Mouse (Mus musculus): ENCODE measurements around the gene Qrfpr. TPM values are rescaled to one million over a fixed set of nuclear protein-coding genes. Genes with fewer than 3 reads are reported as not detected.

Gene Qrfpr
- polyA plus RNA-seq, 1 experiment from 2014 or later: not detected

- no peak for ATAC-seq (ENCODE audit: low FRiP score)
- H3K27me3 ChIP-seq (ENCODE audit: control insufficient read depth, insufficient read depth, low read length): no peaks in the 10 kb centered on the region
- H3K9ac ChIP-seq (ENCODE audit: low read length): no peak overlapping the region
- H3K9me3 ChIP-seq (ENCODE audit: control insufficient read depth, low read length): no peaks in the 10 kb centered on the region
- no peaks in the 10 kb centered on the region for H3K4me1 ChIP-seq (ENCODE audit: control insufficient read depth, insufficient read depth, low read length)
- H3K4me2 ChIP-seq: no peak overlapping the region
- H3K4me3 ChIP-seq (ENCODE audit: low read depth, low read length): no peak overlapping the region
- no peak for DNase-seq (ENCODE audit: low spot score, missing footprints)
- 83% methylated on average over 1 of the region's 1 CpGs for WGBS
- H3K36me3 ChIP-seq (ENCODE audit: control insufficient read depth, insufficient read depth, low read length): no peaks in the 10 kb centered on the region; the same call in 1 of the 2 replicates
- H3K27ac ChIP-seq (ENCODE audit: low read depth, low read length): no peak overlapping the region
Observed at GRCm38 (mm10) chr3:36171348-36171747, 50.8 kb downstream of the Qrfpr start.

DNA sequence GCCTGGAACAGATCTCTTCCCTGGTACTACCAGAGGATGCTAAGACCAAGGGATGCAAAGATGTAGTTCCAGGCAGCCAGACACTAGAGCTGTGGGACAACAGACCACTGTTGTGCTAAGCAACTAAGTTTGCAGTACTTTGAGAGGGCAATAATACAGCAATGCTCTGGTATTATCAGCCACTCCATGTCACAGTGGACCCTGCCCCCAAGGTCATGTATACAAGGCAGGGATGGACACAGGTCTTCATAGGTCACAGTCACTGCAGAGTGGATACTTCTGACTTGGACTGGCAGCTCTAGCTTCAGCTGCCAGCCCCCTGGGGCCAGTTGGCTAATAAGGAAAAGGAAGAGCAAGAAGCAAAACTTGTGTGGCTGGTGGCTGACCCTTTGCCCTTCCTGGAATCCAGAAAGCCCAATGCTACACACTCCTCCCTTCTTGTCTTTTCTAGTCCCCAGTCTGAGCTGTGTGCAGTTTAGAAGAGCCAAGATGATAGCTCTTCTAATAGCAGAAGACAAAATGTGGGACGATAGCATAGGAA lies 51.4 kb downstream of the Qrfpr start:
- H3K36me3 ChIP-seq (ENCODE audit: control insufficient read depth, insufficient read depth, low read length): peaks cover 3% of the 10 kb centered on the region
- H3K27ac ChIP-seq (ENCODE audit: low read depth, low read length): no peak overlapping the region
- no peaks in the 10 kb centered on the region for H3K4me1 ChIP-seq (ENCODE audit: control insufficient read depth, insufficient read depth, low read length)
- no peak for ATAC-seq (ENCODE audit: low FRiP score)
- no peaks in the 10 kb centered on the region for H3K27me3 ChIP-seq (ENCODE audit: control insufficient read depth, insufficient read depth, low read length)
- H3K9me3 ChIP-seq (ENCODE audit: control insufficient read depth, low read length): no peaks in the 10 kb centered on the region
- DNase-seq (ENCODE audit: low spot score, missing footprints): no peak
- no peak overlapping the region for H3K4me2 ChIP-seq
- H3K9ac ChIP-seq (ENCODE audit: low read length): no peak overlapping the region
- H3K4me3 ChIP-seq (ENCODE audit: low read depth, low read length): no peak overlapping the region
- 81% methylated on average over 1 of the region's 1 CpGs for WGBS

DNA sequence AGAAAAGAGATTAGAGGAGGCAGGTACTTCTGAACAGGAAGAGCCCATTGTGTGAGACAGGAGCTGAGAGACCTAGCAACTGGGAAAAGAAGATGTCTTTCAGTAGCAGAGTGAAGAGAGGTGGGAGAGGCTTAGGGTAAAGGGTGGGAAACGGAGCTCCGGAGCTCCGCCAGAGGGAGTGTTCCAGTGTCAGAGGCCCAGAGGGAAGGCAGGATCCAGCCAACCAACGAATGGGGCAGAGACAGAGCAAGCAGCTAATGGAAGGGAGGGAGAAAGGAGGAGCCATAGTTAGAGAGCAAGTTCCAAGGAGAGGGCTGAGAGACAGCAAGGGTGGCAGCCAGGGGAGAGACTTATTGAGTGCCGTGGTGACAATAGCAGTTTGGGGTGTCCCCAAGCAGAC lies 66.8 kb downstream of the Qrfpr start:
- Histone ChIP-seq H3K9me3 (ENCODE audit: control insufficient read depth, low read length) (no peaks in the 10 kb centered on the region; the same call in 1 of the 2 replicates), H3K9ac (ENCODE audit: low read length) (no peak overlapping the region), H3K36me3 (ENCODE audit: control insufficient read depth, insufficient read depth, low read length) (peaks cover 4% of the 10 kb centered on the region; the same call in 1 of the 2 replicates), H3K4me3 (ENCODE audit: low read depth, low read length) (no peak overlapping the region), H3K4me1 (ENCODE audit: control insufficient read depth, insufficient read depth, low read length) (peaks cover 10% of the 10 kb centered on the region), H3K27me3 (ENCODE audit: control insufficient read depth, insufficient read depth, low read length) (no peaks in the 10 kb centered on the region), H3K27ac (ENCODE audit: low read depth, low read length) (no peak overlapping the region), H3K4me2 (no peak overlapping the region)
- no peak for ATAC-seq (ENCODE audit: low FRiP score)
- DNase-seq (ENCODE audit: low spot score, missing footprints): no peak
- WGBS: 25% methylated on average over 5 of the region's 5 CpGs

GRCm38 (mm10) chr3:36150934-36151686 lies 71.0 kb downstream of the Qrfpr start, which contains the start of gene D3Ertd254e:
TSS of gene D3Ertd254e (plus strand) at chr3:36151017.
- no peaks in the 10 kb centered on the region for H3K9me3 ChIP-seq (ENCODE audit: control insufficient read depth, low read length)
- peak within 1 kb of the TSS; percentile 85 for H3K27ac ChIP-seq (ENCODE audit: low read depth, low read length)
- WGBS: under 1% methylated on average over 52 of the region's 54 CpGs
- ATAC-seq (ENCODE audit: low FRiP score) (peak; percentile 100), DNase-seq (ENCODE audit: low spot score, missing footprints) (peak; percentile 98)
- no peaks in the 10 kb centered on the region for H3K36me3 ChIP-seq (ENCODE audit: control insufficient read depth, insufficient read depth, low read length)
- peak within 1 kb of the TSS; percentile 72 for H3K4me2 ChIP-seq
- H3K4me1 ChIP-seq (ENCODE audit: control insufficient read depth, insufficient read depth, low read length): peaks cover 10% of the 10 kb centered on the region
- peak within 1 kb of the TSS; percentile 92 for H3K4me3 ChIP-seq (ENCODE audit: low read depth, low read length)
- peak within 1 kb of the TSS; percentile 95 for H3K9ac ChIP-seq (ENCODE audit: low read length)
- no peaks in the 10 kb centered on the region for H3K27me3 ChIP-seq (ENCODE audit: control insufficient read depth, insufficient read depth, low read length)

DNA sequence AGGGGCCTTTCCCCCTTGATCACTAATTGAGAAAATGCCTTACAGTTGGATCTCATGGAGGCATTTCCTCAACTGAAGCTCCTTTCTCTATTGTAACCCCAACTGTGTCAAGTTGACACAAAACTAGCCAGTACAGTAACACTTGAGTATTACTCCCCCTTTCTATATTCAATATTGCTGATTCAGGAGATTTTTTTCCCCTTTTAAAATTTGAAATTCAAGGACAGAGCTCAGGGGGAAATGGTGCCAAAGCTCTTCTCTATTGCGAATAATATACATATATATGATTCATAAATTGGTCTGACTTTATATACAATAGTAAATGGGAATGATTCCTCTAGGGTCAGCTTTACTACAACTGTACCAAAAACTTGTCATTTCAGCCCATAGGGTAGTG lies 71.6 kb downstream of the Qrfpr start:
- Histone ChIP-seq H3K4me1 (ENCODE audit: control insufficient read depth, insufficient read depth, low read length) (peaks cover 10% of the 10 kb centered on the region), H3K4me2 (no peak overlapping the region), H3K9me3 (ENCODE audit: control insufficient read depth, low read length) (no peaks in the 10 kb centered on the region), H3K27me3 (ENCODE audit: control insufficient read depth, insufficient read depth, low read length) (no peaks in the 10 kb centered on the region), H3K9ac (ENCODE audit: low read length) (no peak overlapping the region), H3K27ac (ENCODE audit: low read depth, low read length) (no peak overlapping the region), H3K4me3 (ENCODE audit: low read depth, low read length) (peak overlapping the region; percentile 92; the same call in 1 of the 2 replicates), H3K36me3 (ENCODE audit: control insufficient read depth, insufficient read depth, low read length) (no peaks in the 10 kb centered on the region)
- ATAC-seq (ENCODE audit: low FRiP score) (no peak), DNase-seq (ENCODE audit: low spot score, missing footprints) (no peak)
- 6% methylated on average over 1 of the region's 1 CpGs for WGBS

GRCm38 (mm10) chr3:36138996-36139395 lies 83.1 kb downstream of the Qrfpr start:
- Histone ChIP-seq H3K9ac (ENCODE audit: low read length) (no peak overlapping the region), H3K27me3 (ENCODE audit: control insufficient read depth, insufficient read depth, low read length) (no peaks in the 10 kb centered on the region), H3K27ac (ENCODE audit: low read depth, low read length) (no peak overlapping the region), H3K4me3 (ENCODE audit: low read depth, low read length) (no peak overlapping the region), H3K9me3 (ENCODE audit: control insufficient read depth, low read length) (no peaks in the 10 kb centered on the region), H3K36me3 (ENCODE audit: control insufficient read depth, insufficient read depth, low read length) (no peaks in the 10 kb centered on the region), H3K4me1 (ENCODE audit: control insufficient read depth, insufficient read depth, low read length) (no peaks in the 10 kb centered on the region), H3K4me2 (no peak overlapping the region)
- no peak for DNase-seq (ENCODE audit: low spot score, missing footprints)
- no peak for ATAC-seq (ENCODE audit: low FRiP score)

DNA sequence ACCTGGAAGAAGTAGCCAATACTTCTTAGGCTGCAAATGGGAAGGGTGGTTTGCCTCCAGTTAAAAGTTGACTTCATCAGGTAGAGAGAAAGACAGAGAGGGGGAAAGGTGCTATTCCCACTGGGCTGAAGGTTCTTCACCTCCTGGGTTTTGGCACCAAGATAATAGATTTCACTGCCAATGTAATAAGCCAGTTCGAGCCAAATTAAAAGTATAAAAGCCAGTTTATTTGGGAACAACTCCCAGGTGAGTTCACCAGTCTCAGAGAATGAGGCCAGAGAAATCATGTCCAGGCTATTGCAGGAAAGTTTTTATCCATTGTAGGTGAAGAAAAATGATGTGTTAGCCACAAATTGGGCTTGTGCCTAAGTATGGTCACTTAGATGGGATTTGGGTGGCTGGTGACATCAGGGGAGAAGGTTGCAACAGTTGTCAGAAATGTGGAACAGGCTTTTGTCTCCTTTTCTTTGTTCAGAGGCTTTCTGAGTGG lies 83.9 kb downstream of the Qrfpr start:
- no peak overlapping the region for H3K4me3 ChIP-seq (ENCODE audit: low read depth, low read length)
- H3K4me1 ChIP-seq (ENCODE audit: control insufficient read depth, insufficient read depth, low read length): no peaks in the 10 kb centered on the region
- H3K36me3 ChIP-seq (ENCODE audit: control insufficient read depth, insufficient read depth, low read length): no peaks in the 10 kb centered on the region
- ATAC-seq (ENCODE audit: low FRiP score): no peak
- no peak overlapping the region for H3K27ac ChIP-seq (ENCODE audit: low read depth, low read length)
- no peak overlapping the region for H3K9ac ChIP-seq (ENCODE audit: low read length)
- no peaks in the 10 kb centered on the region for H3K27me3 ChIP-seq (ENCODE audit: control insufficient read depth, insufficient read depth, low read length)
- 83% methylated on average over 1 of the region's 1 CpGs for WGBS
- no peak overlapping the region for H3K4me2 ChIP-seq
- H3K9me3 ChIP-seq (ENCODE audit: control insufficient read depth, low read length): no peaks in the 10 kb centered on the region
- no peak for DNase-seq (ENCODE audit: low spot score, missing footprints)

DNA sequence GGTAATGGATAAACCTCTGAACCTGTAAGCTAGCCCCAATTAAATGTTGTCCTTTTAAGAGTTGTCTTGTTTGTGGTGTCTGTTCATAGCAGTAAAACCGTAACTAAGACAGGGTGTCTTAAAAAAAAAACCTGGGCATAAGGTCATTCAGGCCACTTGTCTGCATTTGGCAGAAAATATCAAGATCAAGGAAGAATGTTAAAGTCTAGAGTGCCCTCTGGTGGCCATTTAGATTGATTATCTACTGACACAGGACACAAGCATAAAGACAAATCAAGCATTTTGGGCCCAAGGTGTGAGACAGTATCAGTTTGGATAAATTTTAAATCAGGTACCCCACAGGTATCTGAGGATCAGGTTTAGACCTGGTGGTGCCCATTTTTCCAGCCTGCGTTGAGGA lies 84.6 kb downstream of the Qrfpr start:
- ATAC-seq (ENCODE audit: low FRiP score) (no peak), DNase-seq (ENCODE audit: low spot score, missing footprints) (no peak)
- no peak overlapping the region for H3K4me2 ChIP-seq
- no peaks in the 10 kb centered on the region for H3K27me3 ChIP-seq (ENCODE audit: control insufficient read depth, insufficient read depth, low read length)
- no peaks in the 10 kb centered on the region for H3K9me3 ChIP-seq (ENCODE audit: control insufficient read depth, low read length)
- no peak overlapping the region for H3K27ac ChIP-seq (ENCODE audit: low read depth, low read length)
- H3K4me1 ChIP-seq (ENCODE audit: control insufficient read depth, insufficient read depth, low read length): no peaks in the 10 kb centered on the region
- H3K9ac ChIP-seq (ENCODE audit: low read length): no peak overlapping the region
- H3K36me3 ChIP-seq (ENCODE audit: control insufficient read depth, insufficient read depth, low read length): no peaks in the 10 kb centered on the region
- no peak overlapping the region for H3K4me3 ChIP-seq (ENCODE audit: low read depth, low read length)
- 72% methylated on average over 2 of the region's 2 CpGs for WGBS

DNA sequence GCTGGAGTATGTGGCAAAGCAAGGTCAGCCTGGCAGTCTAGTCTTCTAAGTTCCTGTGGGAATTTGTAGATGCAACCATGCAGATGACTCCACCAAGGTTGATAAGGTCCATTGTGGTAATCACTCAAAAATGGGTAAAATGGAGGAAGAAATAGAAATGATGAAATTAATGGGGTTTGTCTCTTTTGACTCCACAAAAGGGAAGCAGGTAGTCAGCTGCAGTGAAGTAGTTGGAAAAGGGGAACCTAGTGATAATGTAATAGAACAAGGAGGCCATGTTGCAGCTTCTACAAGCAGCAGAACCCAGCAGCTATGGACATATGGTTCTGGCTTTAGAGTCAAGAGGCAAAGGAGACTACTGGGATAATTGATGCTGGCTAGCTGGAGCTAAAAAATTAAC lies 86.0 kb downstream of the Qrfpr start:
- ATAC-seq (ENCODE audit: low FRiP score) (no peak), DNase-seq (ENCODE audit: low spot score, missing footprints) (no peak)
- Histone ChIP-seq H3K9ac (ENCODE audit: low read length) (no peak overlapping the region), H3K27ac (ENCODE audit: low read depth, low read length) (no peak overlapping the region), H3K27me3 (ENCODE audit: control insufficient read depth, insufficient read depth, low read length) (no peaks in the 10 kb centered on the region), H3K9me3 (ENCODE audit: control insufficient read depth, low read length) (no peaks in the 10 kb centered on the region), H3K4me3 (ENCODE audit: low read depth, low read length) (no peak overlapping the region), H3K4me1 (ENCODE audit: control insufficient read depth, insufficient read depth, low read length) (no peaks in the 10 kb centered on the region), H3K36me3 (ENCODE audit: control insufficient read depth, insufficient read depth, low read length) (no peaks in the 10 kb centered on the region), H3K4me2 (no peak overlapping the region)

Data from midbrain, embryonic 11.5 days (tissue).